Mouse (Mus musculus): ENCODE results near the gene Pex6. TPM values are rescaled to one million over a fixed set of nuclear protein-coding genes. Genes with fewer than 3 reads are reported as not detected.

The Pex6 gene
- total and polyA plus RNA-seq, 2 experiments from 2014 or later: 6.5 to 22.2 TPM

- DNase-seq (ENCODE audit: low spot score) (no peak), ATAC-seq (ENCODE audit: insufficient read depth, low read depth) (no peak)
- no peaks in the 10 kb centered on the region for H3K4me1 ChIP-seq (ENCODE audit: control insufficient read depth, insufficient read depth)
- no peak overlapping the region for H3K4me3 ChIP-seq (ENCODE audit: low read depth, low read length)
- H3K27ac ChIP-seq (ENCODE audit: low read depth): no peak overlapping the region
- WGBS: 82% methylated on average over 9 of the region's 9 CpGs
- H3K4me2 ChIP-seq (ENCODE audit: low read depth, low read length): no peak overlapping the region
- no peaks in the 10 kb centered on the region for H3K9me3 ChIP-seq (replicated peaks; ENCODE audit: control insufficient read depth, low read length)
- no peak overlapping the region for H3K9ac ChIP-seq (replicated peaks; ENCODE audit: low read depth, low read length)
- TF ChIP-seq EP300 (IDR thresholded peaks at IDR 0.05; ENCODE audit: low read depth): no peak
- no peak for TF ChIP-seq CTCF (IDR thresholded peaks at IDR 0.05; ENCODE audit: low read depth)
- peaks cover 28% of the 10 kb centered on the region for H3K36me3 ChIP-seq (replicated peaks; ENCODE audit: control insufficient read depth, insufficient read depth, low read length)
- H3K27me3 ChIP-seq (ENCODE audit: control insufficient read depth, insufficient read depth, low read length): no peaks in the 10 kb centered on the region
Observed at GRCm38 (mm10) chr17:46742986-46743385, 31.7 kb downstream of the Pex6 start.

- TF ChIP-seq CTCF (IDR thresholded peaks at IDR 0.05; ENCODE audit: low read depth): no peak
- no peak for TF ChIP-seq EP300 (IDR thresholded peaks at IDR 0.05; ENCODE audit: low read depth)
- no peak overlapping the region for H3K9ac ChIP-seq (replicated peaks; ENCODE audit: low read depth, low read length)
- no peaks in the 10 kb centered on the region for H3K27me3 ChIP-seq (ENCODE audit: control insufficient read depth, insufficient read depth, low read length)
- peaks cover 28% of the 10 kb centered on the region for H3K36me3 ChIP-seq (replicated peaks; ENCODE audit: control insufficient read depth, insufficient read depth, low read length)
- H3K4me3 ChIP-seq (ENCODE audit: low read depth, low read length): no peak overlapping the region
- H3K9me3 ChIP-seq (replicated peaks; ENCODE audit: control insufficient read depth, low read length): no peaks in the 10 kb centered on the region
- no peak for ATAC-seq (ENCODE audit: insufficient read depth, low read depth)
- no peak overlapping the region for H3K27ac ChIP-seq (ENCODE audit: low read depth)
- 75% methylated on average over 2 of the region's 2 CpGs for WGBS
- no peak overlapping the region for H3K4me2 ChIP-seq (ENCODE audit: low read depth, low read length)
- no peaks in the 10 kb centered on the region for H3K4me1 ChIP-seq (ENCODE audit: control insufficient read depth, insufficient read depth)
- DNase-seq (ENCODE audit: low spot score): no peak
Observed at GRCm38 (mm10) chr17:46745506-46745905, 34.2 kb downstream of the Pex6 start.

GRCm38 (mm10) chr17:46747234-46747633 lies 36.0 kb downstream of the Pex6 start:
- Histone ChIP-seq H3K4me3 (ENCODE audit: low read depth, low read length) (no peak overlapping the region), H3K27me3 (ENCODE audit: control insufficient read depth, insufficient read depth, low read length) (no peaks in the 10 kb centered on the region), H3K4me1 (ENCODE audit: control insufficient read depth, insufficient read depth) (0 out of 2 replicates have a peak, but pooled peaks cover 7% of the 10 kb centered on the region), H3K27ac (ENCODE audit: low read depth) (no peak overlapping the region), H3K4me2 (ENCODE audit: low read depth, low read length) (no peak overlapping the region), H3K36me3 (replicated peaks; ENCODE audit: control insufficient read depth, insufficient read depth, low read length) (peaks cover 28% of the 10 kb centered on the region), H3K9me3 (replicated peaks; ENCODE audit: control insufficient read depth, low read length) (no peaks in the 10 kb centered on the region), H3K9ac (replicated peaks; ENCODE audit: low read depth, low read length) (no peak overlapping the region)
- TF ChIP-seq CTCF (IDR thresholded peaks at IDR 0.05; ENCODE audit: low read depth): no peak
- TF ChIP-seq EP300 (IDR thresholded peaks at IDR 0.05; ENCODE audit: low read depth): no peak
- 75% methylated on average over 8 of the region's 8 CpGs for WGBS
- DNase-seq (ENCODE audit: low spot score) (no peak), ATAC-seq (ENCODE audit: insufficient read depth, low read depth) (no peak)

- TF ChIP-seq CTCF (IDR thresholded peaks at IDR 0.05; ENCODE audit: low read depth): no peak
- no peak for TF ChIP-seq EP300 (IDR thresholded peaks at IDR 0.05; ENCODE audit: low read depth)
- no peak overlapping the region for H3K4me2 ChIP-seq (ENCODE audit: low read depth, low read length)
- WGBS: 93% methylated on average over 2 of the region's 2 CpGs
- no peaks in the 10 kb centered on the region for H3K27me3 ChIP-seq (ENCODE audit: control insufficient read depth, insufficient read depth, low read length)
- 0 out of 2 replicates have a peak, but pooled peaks cover 7% of the 10 kb centered on the region for H3K4me1 ChIP-seq (ENCODE audit: control insufficient read depth, insufficient read depth)
- no peak overlapping the region for H3K9ac ChIP-seq (replicated peaks; ENCODE audit: low read depth, low read length)
- no peak overlapping the region for H3K27ac ChIP-seq (ENCODE audit: low read depth)
- no peaks in the 10 kb centered on the region for H3K9me3 ChIP-seq (replicated peaks; ENCODE audit: control insufficient read depth, low read length)
- no peak overlapping the region for H3K4me3 ChIP-seq (ENCODE audit: low read depth, low read length)
- DNase-seq (ENCODE audit: low spot score) (no peak), ATAC-seq (ENCODE audit: insufficient read depth, low read depth) (no peak)
- peaks cover 24% of the 10 kb centered on the region for H3K36me3 ChIP-seq (replicated peaks; ENCODE audit: control insufficient read depth, insufficient read depth, low read length)
Observed at GRCm38 (mm10) chr17:46747806-46748205, 36.5 kb downstream of the Pex6 start.

- WGBS: 89% methylated on average over 5 of the region's 5 CpGs
- Histone ChIP-seq H3K9ac (replicated peaks; ENCODE audit: low read depth, low read length) (no peak overlapping the region), H3K4me1 (ENCODE audit: control insufficient read depth, insufficient read depth) (0 out of 2 replicates have a peak, but pooled peaks cover 7% of the 10 kb centered on the region), H3K4me3 (ENCODE audit: low read depth, low read length) (no peak overlapping the region), H3K36me3 (replicated peaks; ENCODE audit: control insufficient read depth, insufficient read depth, low read length) (peaks cover 15% of the 10 kb centered on the region), H3K4me2 (ENCODE audit: low read depth, low read length) (no peak overlapping the region), H3K27me3 (ENCODE audit: control insufficient read depth, insufficient read depth, low read length) (no peaks in the 10 kb centered on the region), H3K9me3 (replicated peaks; ENCODE audit: control insufficient read depth, low read length) (no peaks in the 10 kb centered on the region), H3K27ac (ENCODE audit: low read depth) (no peak overlapping the region)
- ATAC-seq (ENCODE audit: insufficient read depth, low read depth): no peak
- no peak for DNase-seq (ENCODE audit: low spot score)
- TF ChIP-seq EP300 (IDR thresholded peaks at IDR 0.05; ENCODE audit: low read depth): no peak
- no peak for TF ChIP-seq CTCF (IDR thresholded peaks at IDR 0.05; ENCODE audit: low read depth)
Observed at GRCm38 (mm10) chr17:46749282-46749681, 38.0 kb downstream of the Pex6 start.

GRCm38 (mm10) chr17:46750580-46750979 lies 39.3 kb downstream of the Pex6 start:
- TF ChIP-seq CTCF (IDR thresholded peaks at IDR 0.05; ENCODE audit: low read depth) (no peak), EP300 (IDR thresholded peaks at IDR 0.05; ENCODE audit: low read depth) (no peak)
- Histone ChIP-seq H3K9me3 (replicated peaks; ENCODE audit: control insufficient read depth, low read length) (no peaks in the 10 kb centered on the region), H3K4me1 (ENCODE audit: control insufficient read depth, insufficient read depth) (0 out of 2 replicates have a peak, but pooled peaks cover 7% of the 10 kb centered on the region), H3K9ac (replicated peaks; ENCODE audit: low read depth, low read length) (0 out of 2 replicates have a peak overlapping the region, but pooled peaks have one; percentile 74), H3K36me3 (replicated peaks; ENCODE audit: control insufficient read depth, insufficient read depth, low read length) (peaks cover 8% of the 10 kb centered on the region; the same call in 1 of the 2 replicates), H3K4me2 (ENCODE audit: low read depth, low read length) (peak overlapping the region; percentile 71; the same call in 1 of the 2 replicates), H3K27me3 (ENCODE audit: control insufficient read depth, insufficient read depth, low read length) (no peaks in the 10 kb centered on the region), H3K4me3 (ENCODE audit: low read depth, low read length) (no peak overlapping the region), H3K27ac (ENCODE audit: low read depth) (no peak overlapping the region)
- ATAC-seq (ENCODE audit: insufficient read depth, low read depth) (no peak), DNase-seq (ENCODE audit: low spot score) (no peak)
- 85% methylated on average over 4 of the region's 4 CpGs for WGBS

Measured in heart, postnatal 0 days (tissue).